Comparison of ENCODE assay signal across 25 mouse cellular contexts in the genomic region with DNA sequence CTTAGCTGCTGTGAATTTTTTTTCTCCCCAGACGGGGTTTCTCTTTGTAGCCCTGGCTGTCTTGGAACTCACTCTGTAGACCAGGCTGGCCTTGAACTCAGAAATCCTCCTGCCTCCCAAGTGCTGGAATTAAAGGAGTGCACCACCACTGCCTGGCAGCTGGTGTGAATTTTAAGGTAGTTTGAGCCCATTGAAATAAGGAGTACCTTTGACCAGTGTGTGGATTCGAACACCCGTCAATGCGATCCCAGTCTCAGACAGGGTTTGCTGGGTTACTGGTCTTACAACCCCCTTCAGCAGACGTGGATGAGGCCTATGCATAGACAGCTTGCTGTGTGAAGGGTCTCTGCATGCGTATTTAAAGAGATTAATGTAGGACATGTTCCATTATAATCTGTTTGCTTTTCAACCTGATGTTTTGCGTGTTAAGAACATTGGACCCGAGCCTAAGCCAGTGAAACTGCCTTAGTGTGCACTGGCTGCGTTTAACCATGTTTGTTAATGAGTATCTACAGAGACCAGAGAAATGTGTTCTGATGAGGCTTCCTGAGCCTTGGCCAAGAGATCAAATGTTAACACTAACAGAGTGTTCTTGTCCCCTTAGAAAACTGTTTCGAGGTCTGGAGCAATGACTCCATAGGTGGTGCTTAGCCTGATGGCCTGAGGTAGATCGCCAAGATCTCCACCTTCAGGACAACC. TPM values are rescaled to one million over a fixed set of nuclear protein-coding genes. Genes with fewer than 3 reads are reported as not detected.
DNase-seq lines count a peak whose midpoint lies in the region; ATAC-seq and TF ChIP-seq lines count a peak whose summit lies in the region.
"Had no signal": no experiment of that assay in that cellular context is flagged by ENCODE, and none has a peak within 500 bp of the region (broad histone marks: within the 10 kb centered on the region; RNA-seq: fewer than 3 reads in every experiment).

No protein-coding gene starts in this region.

- H3K4me2 ChIP-seq in kidney, postnatal 0 days (ENCODE audit: low read length), result no peak overlapping the region
- H3K4me2 ChIP-seq: forebrain, embryonic 13.5 days; liver, embryonic 13.5 days; midbrain, embryonic 11.5 days had no signal

- DNase-seq in liver, adult 2 months (ENCODE audit: extremely low read depth, low read depth, low spot score), result peak; percentile 98
- DNase-seq in liver, result no peak
- peak; percentile 72 to 83 for DNase-seq in kidney, adult 8-10 months
- peak; percentile 36 for DNase-seq in kidney, postnatal 0 days (ENCODE audit: low spot score)
- DNase-seq in layer of hippocampus, postnatal 10 days (ENCODE audit: low spot score in 2 of 2), result no peak
- DNase-seq: adrenal gland, adult 8-10 months; cerebellum, adult 8-10 months; gastrocnemius, postnatal 36 days; liver, embryonic 13.5 days; thymus, adult 2 months; thymus, postnatal 4 days had no signal

- no peak for TF ChIP-seq POLR2A in liver, adult 2 months (IDR thresholded peaks at IDR 0.05; ENCODE audit: extremely low read depth, insufficient read depth, low read length)
- no peak for TF ChIP-seq POLR2A in small intestine, adult 2 months (IDR thresholded peaks at IDR 0.05; ENCODE audit: low read depth, low read length)

- H3K4me1 ChIP-seq in liver, adult 2 months (ENCODE audit: control insufficient read depth, insufficient read depth, low read length), result peaks cover 49% of the 10 kb centered on the region
- no peaks in the 10 kb centered on the region for H3K4me1 ChIP-seq in kidney, postnatal 0 days (replicated peaks; ENCODE audit: insufficient read depth, low read length)
- peaks cover 44% of the 10 kb centered on the region for H3K4me1 ChIP-seq in small intestine, adult 2 months (ENCODE audit: control insufficient read depth, insufficient read depth, insufficient read length, low read length)

- no peaks in the 10 kb centered on the region for H3K27me3 ChIP-seq in liver, adult 2 months (ENCODE audit: control insufficient read depth, insufficient read depth, low read length)
- no peaks in the 10 kb centered on the region for H3K27me3 ChIP-seq in kidney, postnatal 0 days (ENCODE audit: insufficient read depth, low read length)
- no peaks in the 10 kb centered on the region for H3K27me3 ChIP-seq in small intestine, adult 2 months (ENCODE audit: control insufficient read depth, insufficient read depth, low read length)
- H3K27me3 ChIP-seq: forebrain, embryonic 13.5 days; liver, embryonic 13.5 days had no signal

- H3K27ac ChIP-seq in liver, adult 2 months (replicated peaks; ENCODE audit: insufficient read depth, low read depth, low read length), result peak overlapping the region; percentile 73
- H3K27ac ChIP-seq in kidney, postnatal 0 days, result peak overlapping the region; percentile 54; the same call in 1 of the 2 replicates
- peak overlapping the region; percentile 90 for H3K27ac ChIP-seq in small intestine, adult 2 months (ENCODE audit: insufficient read depth, low read depth, low read length)
- H3K27ac ChIP-seq: forebrain, embryonic 13.5 days; limb, embryonic 10.5 days; liver, embryonic 13.5 days; macrophage; stomach, postnatal 0 days had no signal

- no peaks in the 10 kb centered on the region for H3K9me3 ChIP-seq in kidney, postnatal 0 days (replicated peaks; ENCODE audit: low read length)
- H3K9me3 ChIP-seq: forebrain, embryonic 13.5 days; limb, embryonic 10.5 days; liver, embryonic 13.5 days had no signal

- H3K4me3 ChIP-seq in liver, adult 2 months (ENCODE audit: insufficient read depth, low read depth, low read length), result no peak overlapping the region; the same call in 1 of the 2 replicates
- H3K4me3 ChIP-seq in kidney, postnatal 0 days (replicated peaks; ENCODE audit: low read depth, low read length), result no peak overlapping the region
- no peak overlapping the region for H3K4me3 ChIP-seq in small intestine, adult 2 months (ENCODE audit: low read depth, low read length)
- H3K4me3 ChIP-seq: forebrain, embryonic 13.5 days; limb, embryonic 10.5 days; liver, embryonic 13.5 days had no signal

- no peak overlapping the region for H3K9ac ChIP-seq in liver, adult 2 months (ENCODE audit: low read depth, low read length)
- no peak overlapping the region for H3K9ac ChIP-seq in kidney, postnatal 0 days (ENCODE audit: low read depth, low read length)
- H3K9ac ChIP-seq: forebrain, embryonic 13.5 days; liver, embryonic 13.5 days had no signal

- peaks cover 25% of the 10 kb centered on the region; the same call in 1 of the 2 replicates for H3K79me2 ChIP-seq in liver, adult 2 months (ENCODE audit: control insufficient read depth, insufficient read depth, low read length)

- peak; percentile 65; the same call in 1 of the 2 replicates for ATAC-seq in kidney, postnatal 0 days (replicated peaks; ENCODE audit: low FRiP score, low read depth)
- no peak for ATAC-seq in cerebellum, adult (ENCODE audit: insufficient number of reproducible peaks, low FRiP score, low TSS enrichment)
- ATAC-seq: forebrain, embryonic 13.5 days; hindbrain, embryonic 16.5 days had no signal

- no peak for TF ChIP-seq CTCF in liver, adult 2 months (IDR thresholded peaks at IDR 0.05; ENCODE audit: low read depth, low read length)
- TF ChIP-seq CTCF in kidney, postnatal 0 days (IDR thresholded peaks at IDR 0.05; ENCODE audit: low read depth), result no peak
- no peak for TF ChIP-seq CTCF in small intestine, adult 2 months (IDR thresholded peaks at IDR 0.05; ENCODE audit: extremely low read depth, insufficient read length, insufficient replicate concordance, low read depth, low read length)

- WGBS in liver, adult 2 months, result 26% methylated on average over 11 of the region's 11 CpGs
- WGBS in kidney, postnatal 0 days, result 84% methylated on average over 11 of the region's 11 CpGs
- 41% methylated on average over 11 of the region's 11 CpGs for WGBS in small intestine, adult 2 months

- H3K36me3 ChIP-seq in liver, adult 2 months (ENCODE audit: control insufficient read depth, insufficient read depth, low read length), result no peaks in the 10 kb centered on the region
- H3K36me3 ChIP-seq in kidney, postnatal 0 days (ENCODE audit: insufficient read depth, low read length), result no peaks in the 10 kb centered on the region
- peaks cover 9% of the 10 kb centered on the region for H3K36me3 ChIP-seq in small intestine, adult 2 months (ENCODE audit: control insufficient read depth, insufficient read depth, low read length)

RNA-seq across cellular contexts. Expression of gene Sfxn1, which starts 5.2 kb away (rescaled TPM):
- 63.2 and 77.3 TPM in 2 replicates for total RNA-seq in liver, adult 2 months (2014; rRNA removed)
- polyA plus RNA-seq in liver, adult 2 months (2012; rRNA removed), result 26.2 and 38.2 TPM in 2 replicates
- 106 and 117 TPM in 2 replicates for polyA plus RNA-seq in kidney, postnatal 0 days (2015; fragmentation: Nextera tagmentation; extraction: Ambion mirVana)
- 15.8 and 36.6 TPM in 2 replicates for polyA plus RNA-seq in small intestine, adult 2 months (2012; rRNA removed)
- total RNA-seq in layer of hippocampus, postnatal 10 days (2021), result 10 to 100 TPM; 74.3 to 80.2 TPM

RNA-seq across cellular contexts. Expression of gene Drd1, which starts 21.4 kb away (rescaled TPM):
- total RNA-seq in liver, adult 2 months (2014; rRNA removed), result not detected in 2 replicates
- polyA plus RNA-seq in liver, adult 2 months (2012; rRNA removed), result not detected in 2 replicates
- 0.14 and 0.33 TPM in 2 replicates for polyA plus RNA-seq in kidney, postnatal 0 days (2015; fragmentation: Nextera tagmentation; extraction: Ambion mirVana)
- polyA plus RNA-seq in small intestine, adult 2 months (2012; rRNA removed), result not detected in 2 replicates
- total RNA-seq in layer of hippocampus, postnatal 10 days (2021), result 1 to 10 TPM; 4.1 to 5.5 TPM
- total RNA-seq: gastrocnemius, postnatal 36 days; hematopoietic stem cell, adult 5-6 weeks; MEL; neutrophil, adult 5-6 weeks had no signal
- polyA plus RNA-seq: C2C12; heart, embryonic 16.5 days; large intestine, adult 2 months; limb, embryonic 10.5 days; liver, embryonic 13.5 days had no signal

Comparison
In these comparisons a context has a peak if more than half of its experiments do, and no peak if none do; other contexts are left out.
1. DNase-seq: peak in liver, adult 2 months (single experiment), kidney, adult 8-10 months (2 of 2) and kidney, postnatal 0 days (single experiment); none in liver (single experiment) and layer of hippocampus, postnatal 10 days (0 of 2).
2. Peak in every context shown above with its lines, with median percentiles within 50 percentile points of each other: H3K27ac ChIP-seq.